Mouse (Mus musculus) cortical plate, adult 2 months (tissue): ENCODE measurements at regions not wholly inside any gene's neighbourhood (a gene's known extent, or its start where the extent isn't known, plus 50 kb on each side); places are given as distances from the start of the nearest gene placed in this dataset.

Source experiments
- CTCF ChIP-seq: fragments of 200-500 bp; IDR thresholded peaks from 2 replicates; pipeline ENCODE4 v1.5.1; 2011; ENCODE audit warnings: mild to moderate bottlenecking, control low read depth, low read length; ENCODE audit not compliant: insufficient read depth; ENCODE audit errors: extremely low read depth
- POLR2A ChIP-seq: fragments of 200-500 bp; IDR thresholded peaks from 2 replicates; pipeline ENCODE4 v1.6.1; 2011; ENCODE audit warnings: mild to moderate bottlenecking, low read length, control low read depth; ENCODE audit not compliant: insufficient read depth; ENCODE audit errors: extremely low read depth

DNA sequence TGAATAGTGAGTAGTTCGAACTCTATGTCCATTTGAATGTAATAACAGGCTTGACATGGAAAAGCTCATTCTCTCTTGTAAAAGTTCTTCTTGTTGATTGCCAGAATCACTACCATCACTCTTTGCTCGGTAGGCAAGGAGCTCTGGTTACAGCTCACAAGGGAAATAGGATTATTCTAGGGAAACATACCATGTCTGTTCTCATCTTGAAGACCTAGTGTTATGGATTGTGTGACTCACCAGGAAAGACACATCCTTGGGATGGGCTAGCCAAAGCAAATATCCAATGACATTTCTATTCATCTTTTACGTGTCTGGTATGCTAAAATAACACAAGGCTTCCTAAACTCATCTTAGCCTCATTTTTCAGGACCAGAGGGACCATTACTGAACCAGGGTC, 155.4 kb upstream of the Slc25a13 start:
- TF ChIP-seq POLR2A (no peak), CTCF (no peak)
